Mouse (Mus musculus): ENCODE data around the gene AC109138.7. TPM values are rescaled to one million over a fixed set of nuclear protein-coding genes. Genes with fewer than 3 reads are reported as not detected.
"Not testable (repeated sequence)": the region's sequence is repeated elsewhere in the genome, so short reads cannot be mapped to it uniquely, and the experiment has no call there.

AC109138.7 gene
- polyA plus RNA-seq, 1 experiment from 2014 or later, result not detected

- Histone ChIP-seq H3K36me3 (replicated peaks) (no peaks in the 10 kb centered on the region), H3K4me2 (no peak overlapping the region), H3K27ac (no peak overlapping the region), H3K4me1 (no peaks in the 10 kb centered on the region), H3K27me3 (replicated peaks) (no peaks in the 10 kb centered on the region; the same call in 1 of the 2 replicates), H3K9me3 (no peaks in the 10 kb centered on the region), H3K9ac (no peak overlapping the region), H3K4me3 (no peak overlapping the region)
- WGBS, result 83% methylated on average over 6 of the region's 6 CpGs
- ATAC-seq (replicated peaks), result no peak
These were observed 30.6 kb downstream of the AC109138.7 start for GRCm38 (mm10) chr19:4244775-4245174.

- no peaks in the 10 kb centered on the region for H3K4me1 ChIP-seq
- no peaks in the 10 kb centered on the region; the same call in 1 of the 2 replicates for H3K27me3 ChIP-seq (replicated peaks)
- no peak overlapping the region for H3K9ac ChIP-seq
- H3K27ac ChIP-seq, result no peak overlapping the region
- H3K9me3 ChIP-seq, result no peaks in the 10 kb centered on the region
- H3K4me3 ChIP-seq, result no peak overlapping the region
- 63% methylated on average over 1 of the region's 1 CpGs for WGBS
- H3K4me2 ChIP-seq, result no peak overlapping the region
- no peaks in the 10 kb centered on the region for H3K36me3 ChIP-seq (replicated peaks)
- ATAC-seq (replicated peaks), result no peak
These were observed 32.9 kb downstream of the AC109138.7 start for GRCm38 (mm10) chr19:4247010-4247409.

GRCm38 (mm10) chr19:4248683-4249082, 34.5 kb downstream of the AC109138.7 start:
- H3K27ac ChIP-seq; H3K4me1 ChIP-seq; H3K27me3 ChIP-seq (replicated peaks); H3K36me3 ChIP-seq (replicated peaks); H3K4me2 ChIP-seq; H3K4me3 ChIP-seq; ATAC-seq (replicated peaks); H3K9me3 ChIP-seq; H3K9ac ChIP-seq: not testable (repeated sequence)
- 75% methylated on average over 1 of the region's 1 CpGs for WGBS

GRCm38 (mm10) chr19:4254230-4254629, 40.1 kb downstream of the AC109138.7 start:
- 88% methylated on average over 7 of the region's 7 CpGs for WGBS
- Histone ChIP-seq H3K9me3 (no peaks in the 10 kb centered on the region), H3K4me2 (no peak overlapping the region), H3K27ac (no peak overlapping the region), H3K36me3 (replicated peaks) (no peaks in the 10 kb centered on the region), H3K9ac (no peak overlapping the region), H3K4me3 (no peak overlapping the region), H3K27me3 (replicated peaks) (no peaks in the 10 kb centered on the region; the same call in 1 of the 2 replicates), H3K4me1 (peaks cover 15% of the 10 kb centered on the region)
- ATAC-seq (replicated peaks), result no peak

- H3K9me3 ChIP-seq, result no peaks in the 10 kb centered on the region
- no peaks in the 10 kb centered on the region for H3K36me3 ChIP-seq (replicated peaks)
- H3K27ac ChIP-seq, result no peak overlapping the region
- WGBS, result 73% methylated on average over 11 of the region's 11 CpGs
- no peak overlapping the region for H3K9ac ChIP-seq
- H3K4me3 ChIP-seq, result no peak overlapping the region
- H3K4me1 ChIP-seq, result peaks cover 15% of the 10 kb centered on the region
- no peak for ATAC-seq (replicated peaks)
- no peak overlapping the region for H3K4me2 ChIP-seq
- H3K27me3 ChIP-seq (replicated peaks), result no peaks in the 10 kb centered on the region
These were observed 41.5 kb downstream of the AC109138.7 start for GRCm38 (mm10) chr19:4255583-4256162.

GRCm38 (mm10) chr19:4257216-4257896, 43.2 kb downstream of the AC109138.7 start:
- ATAC-seq (replicated peaks), result peak; percentile 96
- Histone ChIP-seq H3K9me3 (no peaks in the 10 kb centered on the region), H3K36me3 (replicated peaks) (no peaks in the 10 kb centered on the region), H3K9ac (peak overlapping the region; percentile 55), H3K27ac (peak overlapping the region; percentile 40; the same call in 1 of the 2 replicates), H3K4me1 (peaks cover 15% of the 10 kb centered on the region), H3K27me3 (replicated peaks) (no peaks in the 10 kb centered on the region), H3K4me2 (peak overlapping the region; percentile 68), H3K4me3 (peak overlapping the region; percentile 51)
- WGBS, result under 1% methylated on average over 41 of the region's 41 CpGs

- 17% methylated on average over 12 of the region's 12 CpGs for WGBS
These were observed 43.7 kb downstream of the AC109138.7 start for GRCm38 (mm10) chr19:4257897-4258252.

GRCm38 (mm10) chr19:4261038-4261698, 47.0 kb downstream of the AC109138.7 start:
- Histone ChIP-seq H3K4me3 (no peak overlapping the region), H3K9me3 (no peaks in the 10 kb centered on the region), H3K9ac (no peak overlapping the region), H3K4me2 (no peak overlapping the region), H3K36me3 (replicated peaks) (no peaks in the 10 kb centered on the region), H3K4me1 (peaks cover 15% of the 10 kb centered on the region), H3K27me3 (replicated peaks) (no peaks in the 10 kb centered on the region), H3K27ac (no peak overlapping the region)
- WGBS, result 60% methylated on average over 8 of the region's 8 CpGs
- no peak for ATAC-seq (replicated peaks)

More at GRCm38 (mm10) chr19:4257897-4258252, 43.7 kb downstream of the AC109138.7 start:
- H3K9me3 ChIP-seq, result no peaks in the 10 kb centered on the region
- peak; percentile 32; the same call in 1 of the 2 replicates for ATAC-seq (replicated peaks)
- peak overlapping the region; percentile 51 for H3K4me3 ChIP-seq
- no peaks in the 10 kb centered on the region for H3K36me3 ChIP-seq (replicated peaks)
- H3K4me1 ChIP-seq, result peaks cover 15% of the 10 kb centered on the region
- peak overlapping the region; percentile 68 for H3K4me2 ChIP-seq
- peak overlapping the region; percentile 41 for H3K9ac ChIP-seq
- H3K27me3 ChIP-seq (replicated peaks), result no peaks in the 10 kb centered on the region
- H3K27ac ChIP-seq, result no peak overlapping the region

- ATAC-seq (replicated peaks), result no peak
- Histone ChIP-seq H3K9me3 (no peaks in the 10 kb centered on the region), H3K9ac (no peak overlapping the region), H3K36me3 (replicated peaks) (no peaks in the 10 kb centered on the region), H3K4me2 (no peak overlapping the region), H3K27ac (no peak overlapping the region), H3K4me1 (peaks cover 5% of the 10 kb centered on the region), H3K27me3 (replicated peaks) (no peaks in the 10 kb centered on the region), H3K4me3 (no peak overlapping the region)
- 79% methylated on average over 6 of the region's 6 CpGs for WGBS
These were observed 48.6 kb downstream of the AC109138.7 start for GRCm38 (mm10) chr19:4262756-4263155.

- 74% methylated on average over 14 of the region's 14 CpGs for WGBS
- Histone ChIP-seq H3K27ac (no peak overlapping the region), H3K4me1 (peaks cover under 1% of the 10 kb centered on the region), H3K4me3 (no peak overlapping the region), H3K9me3 (no peaks in the 10 kb centered on the region), H3K27me3 (replicated peaks) (no peaks in the 10 kb centered on the region), H3K4me2 (no peak overlapping the region), H3K9ac (no peak overlapping the region), H3K36me3 (replicated peaks) (no peaks in the 10 kb centered on the region)
- no peak for ATAC-seq (replicated peaks)
These were observed 49.5 kb downstream of the AC109138.7 start for GRCm38 (mm10) chr19:4263702-4264101.

- Histone ChIP-seq H3K4me1 (peaks cover 7% of the 10 kb centered on the region), H3K9me3 (no peaks in the 10 kb centered on the region), H3K27me3 (replicated peaks) (peaks cover 5% of the 10 kb centered on the region), H3K9ac (no peak overlapping the region), H3K4me3 (no peak overlapping the region), H3K4me2 (no peak overlapping the region), H3K27ac (no peak overlapping the region), H3K36me3 (replicated peaks) (no peaks in the 10 kb centered on the region)
- no peak for ATAC-seq (replicated peaks)
- WGBS, result 91% methylated on average over 6 of the region's 6 CpGs
These were observed 50.1 kb downstream of the AC109138.7 start for GRCm38 (mm10) chr19:4264171-4264780.

- H3K4me1 ChIP-seq, result peaks cover 7% of the 10 kb centered on the region
- H3K27me3 ChIP-seq (replicated peaks), result peaks cover 13% of the 10 kb centered on the region
- H3K9me3 ChIP-seq, result no peaks in the 10 kb centered on the region
- H3K4me2 ChIP-seq, result no peak overlapping the region
- WGBS, result 62% methylated on average over 4 of the region's 4 CpGs
- H3K4me3 ChIP-seq, result no peak overlapping the region
- no peak overlapping the region for H3K27ac ChIP-seq
- H3K9ac ChIP-seq, result no peak overlapping the region
- ATAC-seq (replicated peaks), result no peak
- no peaks in the 10 kb centered on the region for H3K36me3 ChIP-seq (replicated peaks)
These were observed 51.8 kb downstream of the AC109138.7 start for GRCm38 (mm10) chr19:4265956-4266355.

Measured in midbrain, embryonic 15.5 days (tissue).